Mouse (Mus musculus): ENCODE measurements around the gene Scpep1. TPM values are rescaled to one million over a fixed set of nuclear protein-coding genes. Genes with fewer than 3 reads are reported as not detected.

Gene Scpep1
- 75.4 TPM for polyA plus RNA-seq (2014; fragmentation: Illumina TruSeq; extraction: RNeasy Lipid Tissue Mini Kit (QIAGEN cat#74804); ENCODE audit: low read depth, low replicate concordance)

DNA sequence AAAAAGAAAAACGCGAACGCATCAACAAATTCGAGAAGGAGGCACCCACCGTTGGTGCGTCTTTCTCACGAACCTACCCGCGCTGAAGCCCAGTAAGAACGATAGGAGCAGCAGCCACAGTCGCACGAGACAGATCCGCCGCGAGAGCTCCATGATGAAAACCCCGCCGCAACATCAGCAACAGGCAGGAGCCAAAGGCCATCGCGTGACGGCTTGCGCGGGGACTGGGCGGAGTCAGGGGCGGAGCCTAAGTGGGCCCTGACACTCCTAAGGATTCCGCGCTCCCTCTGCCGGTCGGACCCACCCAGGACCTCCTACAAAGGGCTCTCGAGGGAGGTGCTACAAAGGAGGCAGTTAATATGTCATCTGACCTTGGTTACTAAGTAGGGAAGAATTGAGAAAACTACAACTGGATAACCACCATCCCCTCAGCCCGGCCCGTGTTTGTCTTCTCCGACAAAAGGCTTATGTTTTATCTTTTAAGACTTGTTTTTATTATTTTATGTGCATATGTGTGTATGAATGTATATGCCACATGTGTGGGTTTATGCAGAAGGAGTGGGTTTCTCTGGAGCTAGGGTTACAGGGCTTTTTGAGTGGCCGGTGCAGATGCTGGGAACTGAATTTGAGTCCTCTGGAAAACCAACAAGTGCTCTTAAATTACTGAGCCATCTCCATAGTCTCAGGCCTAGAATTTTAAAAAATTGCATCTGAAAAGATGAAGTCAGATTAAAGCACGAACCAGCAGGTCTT, at the start of gene Scpep1:
Gene Scpep1 (minus strand): TSS at position 249 of the 753 bp plus-strand sequence.

GRCm38 (mm10) chr11:88998974-88999722, 43.9 kb upstream of the Scpep1 start, which contains the start of gene Trim25:
Gene Trim25 (plus strand): TSS chr11:88999376.

GRCm38 (mm10) chr11:88970202-88970732, 15.0 kb upstream of the Scpep1 start, which contains the start of gene Coil:
Gene Coil (plus strand): TSS chr11:88970252.

DNA sequence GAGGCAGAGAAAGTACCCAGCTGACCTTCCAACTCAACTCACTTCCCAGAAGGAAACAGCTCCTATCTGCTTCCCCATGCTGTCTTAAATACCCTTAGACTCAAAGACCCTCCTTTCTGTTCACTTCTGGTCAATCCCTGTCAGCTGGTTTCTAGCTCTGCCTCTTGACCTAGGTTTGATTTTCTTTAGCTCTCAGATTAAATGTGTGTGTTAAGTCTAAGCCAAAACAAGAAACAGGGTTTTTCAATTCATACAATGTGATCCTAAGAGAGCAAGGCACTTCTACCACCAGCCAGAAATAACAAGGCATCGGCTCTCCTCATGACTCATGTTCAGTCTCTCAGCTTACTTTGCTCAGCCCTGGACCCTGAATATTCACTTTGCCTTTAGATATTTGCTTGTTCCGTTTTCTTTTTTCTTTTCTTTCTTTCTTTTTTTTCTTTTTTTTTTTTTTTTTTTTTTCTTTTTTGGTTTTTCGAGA, 11.7 kb upstream of the Scpep1 start, which contains the start of gene Elobl:
Gene Elobl (minus strand): TSS at position 51 of the 481 bp plus-strand sequence.

Other genes with a start within 250 kb of the Scpep1 start
- gene Msi2, start 237.0 kb downstream of the Scpep1 start, polyA plus RNA-seq (2014; fragmentation: Illumina TruSeq; extraction: RNeasy Lipid Tissue Mini Kit (QIAGEN cat#74804); ENCODE audit: low read depth, low replicate concordance), result 95.0 TPM
- gene Akap1, start 90.9 kb downstream of the Scpep1 start, polyA plus RNA-seq (2014; fragmentation: Illumina TruSeq; extraction: RNeasy Lipid Tissue Mini Kit (QIAGEN cat#74804); ENCODE audit: low read depth, low replicate concordance), result 18.0 TPM
- gene Elobl, start 11.5 kb upstream of the Scpep1 start, polyA plus RNA-seq (2014; fragmentation: Illumina TruSeq; extraction: RNeasy Lipid Tissue Mini Kit (QIAGEN cat#74804); ENCODE audit: low read depth, low replicate concordance), result not detected
- gene Coil, start 14.8 kb upstream of the Scpep1 start, polyA plus RNA-seq (2014; fragmentation: Illumina TruSeq; extraction: RNeasy Lipid Tissue Mini Kit (QIAGEN cat#74804); ENCODE audit: low read depth, low replicate concordance), result 6.1 TPM
- gene Trim25, start 43.9 kb upstream of the Scpep1 start, polyA plus RNA-seq (2014; fragmentation: Illumina TruSeq; extraction: RNeasy Lipid Tissue Mini Kit (QIAGEN cat#74804); ENCODE audit: low read depth, low replicate concordance), result 29.0 TPM
- 5.7 TPM for gene Dgke, start 111.4 kb upstream of the Scpep1 start, polyA plus RNA-seq (2014; fragmentation: Illumina TruSeq; extraction: RNeasy Lipid Tissue Mini Kit (QIAGEN cat#74804); ENCODE audit: low read depth, low replicate concordance)
- not detected for gene Gm525, start 118.4 kb upstream of the Scpep1 start, polyA plus RNA-seq (2014; fragmentation: Illumina TruSeq; extraction: RNeasy Lipid Tissue Mini Kit (QIAGEN cat#74804); ENCODE audit: low read depth, low replicate concordance)